Mouse (Mus musculus): ENCODE measurements at regions not wholly inside any gene's neighbourhood (a gene's known extent, or its start where the extent isn't known, plus 50 kb on each side); places are given as distances from the start of the nearest gene placed in this dataset.

GRCm38 (mm10) chr1:121178611-121179245 is 153.7 kb downstream of the Insig2 start:
- TF ChIP-seq CTCF (IDR thresholded peaks at IDR 0.05; ENCODE audit: low read depth), result no peak
- no peak for TF ChIP-seq EP300 (IDR thresholded peaks at IDR 0.05; ENCODE audit: low read depth)
